Mouse (Mus musculus): ENCODE measurements around the gene Gzf1. TPM values are rescaled to one million over a fixed set of nuclear protein-coding genes. Genes with fewer than 3 reads are reported as not detected.

Gene Gzf1
- total and polyA plus RNA-seq, 3 experiments = 8.0 to 24.0 (median 22.0) TPM

DNA sequence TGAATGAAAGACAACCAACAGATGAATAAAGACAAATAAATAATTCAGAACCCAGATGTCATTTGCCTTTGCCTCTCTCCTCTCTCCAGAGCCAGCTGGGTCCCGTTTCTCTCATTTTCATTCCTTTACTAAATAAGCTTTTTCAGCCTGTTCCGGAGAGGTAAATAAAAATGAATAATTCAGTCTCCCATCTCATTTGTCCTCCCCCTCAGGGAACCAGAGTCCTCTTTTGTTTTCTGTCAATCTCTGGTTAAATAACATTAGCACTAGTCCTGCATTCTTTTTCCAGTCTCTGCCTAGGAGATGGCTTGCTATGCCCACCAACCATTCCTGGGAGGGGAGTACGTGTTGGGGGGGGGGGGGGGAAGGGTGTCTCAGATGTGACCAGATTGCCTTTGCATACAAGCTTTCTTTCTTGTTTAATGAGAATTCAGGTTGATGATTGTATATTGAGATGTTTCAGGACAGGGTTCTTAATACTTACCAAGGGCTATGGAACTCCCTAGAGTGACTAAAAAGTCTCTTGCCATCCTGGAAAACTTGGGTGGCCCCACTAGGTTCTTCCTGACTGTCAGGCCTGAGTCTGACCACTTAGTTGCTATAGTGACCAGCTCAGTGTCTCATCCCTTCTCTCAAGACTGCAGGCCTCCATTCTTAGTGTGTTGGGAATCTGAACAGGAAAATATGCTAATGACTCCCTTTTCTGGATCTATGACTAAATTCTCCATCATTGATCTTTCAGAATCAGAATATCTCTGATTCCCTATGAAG, 30.1 kb upstream of the Gzf1 start:
- TF ChIP-seq EP300 (IDR thresholded peaks at IDR 0.05; ENCODE audit: insufficient read depth, low read depth, low read length) (no peak), POLR2A (IDR thresholded peaks at IDR 0.05; ENCODE audit: insufficient read depth, low read depth, low read length) (no peak), CTCF (IDR thresholded peaks at IDR 0.05) (no peak)
- Histone ChIP-seq H3K4me3 (no peak overlapping the region), H3K79me2 (replicated peaks; ENCODE audit: control insufficient read depth, insufficient read depth, low read length) (no peaks in the 10 kb centered on the region), H3K4me1 (ENCODE audit: control insufficient read depth, insufficient read depth, low read length) (no peaks in the 10 kb centered on the region), H3K9ac (ENCODE audit: low read depth, low read length) (no peak overlapping the region), H3K36me3 (ENCODE audit: control insufficient read depth, insufficient read depth, low read length) (no peaks in the 10 kb centered on the region), H3K27me3 (ENCODE audit: control insufficient read depth, insufficient read depth, low read length) (no peaks in the 10 kb centered on the region), H3K27ac (no peak overlapping the region)
- 46% methylated on average over 3 of the region's 3 CpGs for WGBS
- DNase-seq = no peak
- intact Hi-C loops (cut with DNase I) = loop anchor here (10.0 kb wide), 1 partner anchor 846 kb away; no protein-coding TSS in a partner anchor

DNA sequence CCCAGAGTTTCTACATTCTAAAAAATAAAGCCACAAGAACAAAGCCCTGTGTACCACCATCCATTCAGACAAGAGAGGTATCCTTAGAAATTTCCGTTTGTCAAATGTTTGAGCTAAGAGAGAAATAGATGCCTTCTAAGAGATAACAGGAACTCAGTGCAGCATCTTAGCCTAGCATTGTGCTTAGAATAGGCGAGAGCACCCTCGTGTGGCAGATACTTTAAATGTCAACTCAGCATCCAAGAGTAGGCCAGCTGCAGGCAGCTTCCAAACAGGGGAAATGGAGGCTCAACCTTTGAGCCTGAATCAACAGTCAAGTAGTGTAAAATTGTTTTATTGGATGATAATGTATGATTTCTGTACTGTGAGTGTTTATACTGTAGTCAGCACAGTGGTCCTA, 25.9 kb upstream of the Gzf1 start:
- no peaks in the 10 kb centered on the region for H3K79me2 ChIP-seq (replicated peaks; ENCODE audit: control insufficient read depth, insufficient read depth, low read length)
- no peak overlapping the region for H3K27ac ChIP-seq
- H3K27me3 ChIP-seq (ENCODE audit: control insufficient read depth, insufficient read depth, low read length) = no peaks in the 10 kb centered on the region
- H3K9ac ChIP-seq (ENCODE audit: low read depth, low read length) = no peak overlapping the region
- DNase-seq = peak; percentile 62 to 74
- 2% methylated on average over 3 of the region's 3 CpGs for WGBS
- H3K4me1 ChIP-seq (ENCODE audit: control insufficient read depth, insufficient read depth, low read length) = no peaks in the 10 kb centered on the region; the same call in 1 of the 2 replicates
- H3K4me3 ChIP-seq = no peak overlapping the region
- intact Hi-C loops (cut with DNase I) = loop anchor here (1.0 to 10.0 kb wide), 5 partner anchors 52 to 850 kb away; partner anchors contain the start of gene Thbd
- no peak for TF ChIP-seq POLR2A (IDR thresholded peaks at IDR 0.05; ENCODE audit: insufficient read depth, low read depth, low read length)
- peak; percentile 86 for TF ChIP-seq CTCF (IDR thresholded peaks at IDR 0.05)
- peak; percentile 62; the same call in 1 of the 2 replicates for TF ChIP-seq EP300 (IDR thresholded peaks at IDR 0.05; ENCODE audit: insufficient read depth, low read depth, low read length)
- no peaks in the 10 kb centered on the region for H3K36me3 ChIP-seq (ENCODE audit: control insufficient read depth, insufficient read depth, low read length)

GRCm38 (mm10) chr2:148663458-148663857, 17.4 kb upstream of the Gzf1 start:
- intact Hi-C loops (cut with DNase I) = no loop called here
- Histone ChIP-seq H3K79me2 (replicated peaks; ENCODE audit: control insufficient read depth, insufficient read depth, low read length) (no peaks in the 10 kb centered on the region), H3K27me3 (ENCODE audit: control insufficient read depth, insufficient read depth, low read length) (no peaks in the 10 kb centered on the region), H3K4me3 (no peak overlapping the region), H3K9ac (ENCODE audit: low read depth, low read length) (no peak overlapping the region), H3K4me1 (ENCODE audit: control insufficient read depth, insufficient read depth, low read length) (no peaks in the 10 kb centered on the region; the same call in 1 of the 2 replicates), H3K27ac (no peak overlapping the region), H3K36me3 (ENCODE audit: control insufficient read depth, insufficient read depth, low read length) (no peaks in the 10 kb centered on the region)
- no peak for DNase-seq
- 95% methylated on average over 1 of the region's 1 CpGs for WGBS
- TF ChIP-seq POLR2A (IDR thresholded peaks at IDR 0.05; ENCODE audit: insufficient read depth, low read depth, low read length) (no peak), CTCF (IDR thresholded peaks at IDR 0.05) (no peak), EP300 (IDR thresholded peaks at IDR 0.05; ENCODE audit: insufficient read depth, low read depth, low read length) (no peak)

DNA sequence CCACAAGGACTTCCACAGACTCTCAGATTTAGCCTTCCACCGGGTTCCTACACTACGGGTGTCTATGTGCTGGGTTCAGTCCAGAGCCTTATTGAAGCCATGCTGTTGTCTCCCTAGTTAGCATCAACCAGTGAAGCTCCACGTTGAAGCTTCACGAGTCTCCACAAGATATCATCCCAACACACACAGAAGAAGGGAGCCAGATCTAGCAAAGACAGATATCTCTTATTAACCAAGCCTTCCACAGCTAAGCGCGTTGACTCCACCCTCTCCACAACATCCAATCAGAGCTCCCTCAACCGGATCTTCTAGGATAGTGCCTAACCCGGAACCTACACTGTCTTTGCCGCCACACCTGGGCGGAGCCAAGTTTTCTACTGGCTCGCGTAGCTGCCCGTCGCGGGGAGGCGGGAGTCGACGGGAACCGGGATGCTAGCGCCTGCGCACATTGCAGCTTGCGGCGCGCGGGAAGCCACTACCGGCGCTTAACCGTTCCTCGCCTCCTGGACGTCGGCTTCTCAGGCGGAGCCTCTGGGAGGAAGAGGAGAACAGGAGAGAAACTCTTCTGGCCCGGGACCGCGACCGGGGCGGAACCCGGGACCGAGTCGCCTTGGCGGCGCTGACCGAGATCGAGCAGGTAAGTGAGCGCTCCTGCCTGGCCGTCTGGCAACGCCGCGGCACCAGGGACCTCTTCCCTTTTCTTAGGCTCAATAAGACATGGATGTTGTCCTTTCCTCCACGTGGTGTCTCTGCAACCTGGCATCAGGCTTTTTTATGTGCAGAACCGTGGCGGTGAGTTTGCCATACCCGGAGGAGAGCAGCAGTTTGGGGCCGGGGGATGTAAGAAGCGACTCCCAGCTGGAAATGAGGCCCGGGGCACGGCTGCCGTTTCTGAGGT, 8.4 kb upstream of the Gzf1 start, which contains the start of gene Nxt1:
TSS of gene Nxt1 (plus strand) at position 403 of the 898 bp plus-strand sequence.
- no peaks in the 10 kb centered on the region for H3K27me3 ChIP-seq (ENCODE audit: control insufficient read depth, insufficient read depth, low read length)
- H3K9ac ChIP-seq (ENCODE audit: low read depth, low read length) = peak within 1 kb of the TSS; percentile 83
- intact Hi-C loops (cut with DNase I) = no loop called here
- peak; percentile 99 to 100 for DNase-seq
- under 1% methylated on average over 58 of the region's 58 CpGs for WGBS
- peak within 1 kb of the TSS; percentile 82 for H3K27ac ChIP-seq
- H3K4me1 ChIP-seq (ENCODE audit: control insufficient read depth, insufficient read depth, low read length) = no peaks in the 10 kb centered on the region; the same call in 1 of the 2 replicates
- TF ChIP-seq CTCF (IDR thresholded peaks at IDR 0.05) (no peak), POLR2A (IDR thresholded peaks at IDR 0.05; ENCODE audit: insufficient read depth, low read depth, low read length) (peak; percentile 80), EP300 (IDR thresholded peaks at IDR 0.05; ENCODE audit: insufficient read depth, low read depth, low read length) (peak; percentile 52; the same call in 1 of the 2 replicates)
- peak within 1 kb of the TSS; percentile 77 for H3K4me3 ChIP-seq
- H3K36me3 ChIP-seq (ENCODE audit: control insufficient read depth, insufficient read depth, low read length) = no peaks in the 10 kb centered on the region
- H3K79me2 ChIP-seq (replicated peaks; ENCODE audit: control insufficient read depth, insufficient read depth, low read length) = no peaks in the 10 kb centered on the region; the same call in 1 of the 2 replicates

GRCm38 (mm10) chr2:148677801-148678200, 3.0 kb upstream of the Gzf1 start:
- no peaks in the 10 kb centered on the region; the same call in 1 of the 2 replicates for H3K79me2 ChIP-seq (replicated peaks; ENCODE audit: control insufficient read depth, insufficient read depth, low read length)
- H3K36me3 ChIP-seq (ENCODE audit: control insufficient read depth, insufficient read depth, low read length) = peaks cover 3% of the 10 kb centered on the region
- TF ChIP-seq POLR2A (IDR thresholded peaks at IDR 0.05; ENCODE audit: insufficient read depth, low read depth, low read length) = no peak
- no peak for TF ChIP-seq CTCF (IDR thresholded peaks at IDR 0.05)
- no peak for TF ChIP-seq EP300 (IDR thresholded peaks at IDR 0.05; ENCODE audit: insufficient read depth, low read depth, low read length)
- H3K4me1 ChIP-seq (ENCODE audit: control insufficient read depth, insufficient read depth, low read length) = peaks cover 7% of the 10 kb centered on the region
- no peak overlapping the region; the same call in 1 of the 2 replicates for H3K27ac ChIP-seq
- DNase-seq = peak; percentile 49 to 50
- intact Hi-C loops (cut with DNase I) = no loop called here
- WGBS = 37% methylated on average over 26 of the region's 26 CpGs
- peak overlapping the region; percentile 37; the same call in 1 of the 2 replicates for H3K9ac ChIP-seq (ENCODE audit: low read depth, low read length)
- no peaks in the 10 kb centered on the region for H3K27me3 ChIP-seq (ENCODE audit: control insufficient read depth, insufficient read depth, low read length)
- H3K4me3 ChIP-seq = peak overlapping the region; percentile 13
